Comparison of ENCODE assay signal across 18 mouse cellular contexts in genomic region chr14:55111720-55112119, GRCm38 (mm10). TPM values are rescaled to one million over a fixed set of nuclear protein-coding genes. Genes with fewer than 3 reads are reported as not detected.
DNase-seq lines count a peak whose midpoint lies in the region; ATAC-seq and TF ChIP-seq lines count a peak whose summit lies in the region.
"Had no signal": no experiment of that assay in that cellular context is flagged by ENCODE, and none has a peak within 500 bp of the region (broad histone marks: within the 10 kb centered on the region; RNA-seq: fewer than 3 reads in every experiment).

No protein-coding gene starts in this region.

- ATAC-seq in forebrain, embryonic 13.5 days, result no peak
- ATAC-seq in forebrain, embryonic 15.5 days (replicated peaks), result no peak
- no peak for ATAC-seq in megakaryocyte progenitor cell, adult 5-6 weeks (replicated peaks; ENCODE audit: poor library complexity)
- ATAC-seq: liver, postnatal 0 days had no signal

- peaks cover 30% of the 10 kb centered on the region for H3K27me3 ChIP-seq in forebrain, embryonic 13.5 days
- H3K27me3 ChIP-seq in forebrain, embryonic 15.5 days, result 0 out of 2 replicates have a peak, but pooled peaks cover 9% of the 10 kb centered on the region

- H3K4me2 ChIP-seq in forebrain, embryonic 13.5 days, result peak overlapping the region; percentile 14; the same call in 1 of the 2 replicates
- H3K4me2 ChIP-seq in forebrain, embryonic 15.5 days (replicated peaks), result no peak overlapping the region; the same call in 1 of the 2 replicates
- H3K4me2 ChIP-seq: heart, embryonic 12.5 days; limb, embryonic 12.5 days had no signal

- TF ChIP-seq POLR2A in cortical plate, adult 2 months (IDR thresholded peaks at IDR 0.05; ENCODE audit: extremely low read depth, insufficient read depth, low read length), result peak; percentile 71

- H3K4me3 ChIP-seq in forebrain, embryonic 13.5 days, result no peak overlapping the region
- no peak overlapping the region for H3K4me3 ChIP-seq in forebrain, embryonic 15.5 days
- no peak overlapping the region for H3K4me3 ChIP-seq in cortical plate, adult 2 months (ENCODE audit: insufficient read depth, low read length)
- H3K4me3 ChIP-seq: heart, embryonic 12.5 days; limb, embryonic 12.5 days; myocyte had no signal

- 81% methylated on average over 2 of the region's 2 CpGs for WGBS in forebrain, embryonic 13.5 days
- 75% methylated on average over 2 of the region's 2 CpGs for WGBS in forebrain, embryonic 15.5 days

- no peaks in the 10 kb centered on the region for H3K9me3 ChIP-seq in forebrain, embryonic 13.5 days (replicated peaks)
- H3K9me3 ChIP-seq in forebrain, embryonic 15.5 days, result no peaks in the 10 kb centered on the region
- H3K9me3 ChIP-seq: heart, embryonic 12.5 days; limb, embryonic 12.5 days had no signal

- H3K4me1 ChIP-seq in forebrain, embryonic 13.5 days, result peaks cover 77% of the 10 kb centered on the region
- peaks cover 81% of the 10 kb centered on the region for H3K4me1 ChIP-seq in forebrain, embryonic 15.5 days
- peaks cover 9% of the 10 kb centered on the region for H3K4me1 ChIP-seq in cortical plate, adult 2 months (ENCODE audit: control insufficient read depth, insufficient read depth, low read length)

- peak; percentile 68 for DNase-seq in left cerebral cortex, adult 11 months (ENCODE audit: low spot score)
- DNase-seq in left cerebral cortex, postnatal 4 days, result no peak
- DNase-seq in right cerebral cortex, postnatal 14 days, result peak; percentile 62
- no peak for DNase-seq in gastrocnemius, postnatal 4 days (ENCODE audit: low spot score in 2 of 2)
- DNase-seq: adrenal gland, postnatal 36 days; gastrocnemius, postnatal 14 days; kidney, adult 2 months; liver, postnatal 0 days; thymus, adult 18-20 months had no signal

- intact Hi-C loops in left cerebral cortex, postnatal 4 days (cut with DNase I), result no loop called here

- no peak for TF ChIP-seq CTCF in cortical plate, adult 2 months (IDR thresholded peaks at IDR 0.05; ENCODE audit: extremely low read depth, insufficient read depth, low read length)

- peaks cover 11% of the 10 kb centered on the region for H3K36me3 ChIP-seq in forebrain, embryonic 13.5 days (ENCODE audit: poor library complexity, severe bottlenecking)
- H3K36me3 ChIP-seq in forebrain, embryonic 15.5 days, result peaks cover 8% of the 10 kb centered on the region; the same call in 1 of the 2 replicates
- H3K36me3 ChIP-seq: heart, embryonic 12.5 days; limb, embryonic 12.5 days had no signal

- H3K27ac ChIP-seq in forebrain, embryonic 13.5 days, result no peak overlapping the region
- no peak overlapping the region for H3K27ac ChIP-seq in forebrain, embryonic 15.5 days (replicated peaks)
- peak overlapping the region; percentile 60; the same call in 1 of the 2 replicates for H3K27ac ChIP-seq in cortical plate, adult 2 months (ENCODE audit: insufficient read depth, low read length)
- H3K27ac ChIP-seq: limb, embryonic 12.5 days; macrophage had no signal

- H3K9ac ChIP-seq in forebrain, embryonic 13.5 days, result no peak overlapping the region
- H3K9ac ChIP-seq in forebrain, embryonic 15.5 days (replicated peaks), result no peak overlapping the region
- H3K9ac ChIP-seq: heart, embryonic 12.5 days; limb, embryonic 12.5 days; liver, postnatal 0 days had no signal

RNA-seq across cellular contexts. Expression of gene Jph4, which starts 5.0 kb away (rescaled TPM):
- polyA plus RNA-seq in forebrain, embryonic 13.5 days (2015; fragmentation: Nextera tagmentation; extraction: Ambion mirVana), result 17.5 and 17.7 TPM in 2 replicates
- 37.4 and 38.3 TPM in 2 replicates for polyA plus RNA-seq in forebrain, embryonic 15.5 days (2015; fragmentation: Nextera tagmentation; extraction: Ambion mirVana)
- total RNA-seq in left cerebral cortex, postnatal 4 days (2021), result 100 to 1,000 TPM; 366 to 399 TPM
- 244 and 247 TPM in 2 replicates for polyA plus RNA-seq in cortical plate, adult 2 months (2012; rRNA removed)
- total RNA-seq in megakaryocyte progenitor cell, adult 5-6 weeks (2015), result not detected in 2 replicates
- not detected in 2 replicates for total RNA-seq in megakaryocyte progenitor cell, adult 5-6 weeks (2017)
- 1 to 10 TPM; 1.3 to 2.0 TPM for total RNA-seq in gastrocnemius, postnatal 4 days (2021)
- total RNA-seq: hematopoietic stem cell, adult 5-6 weeks had no signal
- polyA plus RNA-seq: liver, postnatal 0 days; macrophage; myocyte had no signal

RNA-seq across cellular contexts. Expression of gene Ap1g2, which starts 5.3 kb away (rescaled TPM):
- polyA plus RNA-seq in forebrain, embryonic 13.5 days (2015; fragmentation: Nextera tagmentation; extraction: Ambion mirVana), result 9.7 and 9.8 TPM in 2 replicates
- polyA plus RNA-seq in forebrain, embryonic 15.5 days (2015; fragmentation: Nextera tagmentation; extraction: Ambion mirVana), result 11.4 and 13.0 TPM in 2 replicates
- 10 to 100 TPM; 25.8 to 31.4 TPM for total RNA-seq in left cerebral cortex, postnatal 4 days (2021)
- polyA plus RNA-seq in cortical plate, adult 2 months (2012; rRNA removed), result 14.7 and 15.4 TPM in 2 replicates
- total RNA-seq in megakaryocyte progenitor cell, adult 5-6 weeks (2015), result 31.3 and 52.7 TPM in 2 replicates
- 17.4 and 18.3 TPM in 2 replicates for total RNA-seq in megakaryocyte progenitor cell, adult 5-6 weeks (2017)
- 1 to 10 TPM; 6.5 to 8.3 TPM for total RNA-seq in gastrocnemius, postnatal 4 days (2021)

RNA-seq across cellular contexts. Expression of gene Thtpa, which starts 17.1 kb away (rescaled TPM):
- 39.0 and 42.0 TPM in 2 replicates for polyA plus RNA-seq in forebrain, embryonic 13.5 days (2015; fragmentation: Nextera tagmentation; extraction: Ambion mirVana)
- 52.2 and 52.3 TPM in 2 replicates for polyA plus RNA-seq in forebrain, embryonic 15.5 days (2015; fragmentation: Nextera tagmentation; extraction: Ambion mirVana)
- 10 to 100 TPM; 34.7 to 35.7 TPM for total RNA-seq in left cerebral cortex, postnatal 4 days (2021)
- 13.8 and 14.5 TPM in 2 replicates for polyA plus RNA-seq in cortical plate, adult 2 months (2012; rRNA removed)
- total RNA-seq in megakaryocyte progenitor cell, adult 5-6 weeks (2015), result 7.3 and 7.7 TPM in 2 replicates
- 10.9 and 11.5 TPM in 2 replicates for total RNA-seq in megakaryocyte progenitor cell, adult 5-6 weeks (2017)
- 10 to 100 TPM; 12.9 to 14.0 TPM for total RNA-seq in gastrocnemius, postnatal 4 days (2021)

RNA-seq across cellular contexts. Expression of gene Zfhx2, which starts 19.6 kb away (rescaled TPM):
- 26.7 and 28.0 TPM in 2 replicates for polyA plus RNA-seq in forebrain, embryonic 13.5 days (2015; fragmentation: Nextera tagmentation; extraction: Ambion mirVana)
- 27.4 and 30.6 TPM in 2 replicates for polyA plus RNA-seq in forebrain, embryonic 15.5 days (2015; fragmentation: Nextera tagmentation; extraction: Ambion mirVana)
- total RNA-seq in left cerebral cortex, postnatal 4 days (2021), result 10 to 100 TPM; 28.2 to 29.4 TPM
- 13.0 and 13.1 TPM in 2 replicates for polyA plus RNA-seq in cortical plate, adult 2 months (2012; rRNA removed)
- 2.5 and 3.1 TPM in 2 replicates for total RNA-seq in megakaryocyte progenitor cell, adult 5-6 weeks (2015)
- total RNA-seq in megakaryocyte progenitor cell, adult 5-6 weeks (2017), result 0.75 and 1.1 TPM in 2 replicates
- total RNA-seq in gastrocnemius, postnatal 4 days (2021), result 1 to 10 TPM; 2.9 to 4.0 TPM

Comparison
In these comparisons a context has a peak if more than half of its experiments do, and no peak if none do; other contexts are left out.
1. DNase-seq: peak in left cerebral cortex, adult 11 months (single experiment) and right cerebral cortex, postnatal 14 days (single experiment); none in left cerebral cortex, postnatal 4 days (single experiment) and gastrocnemius, postnatal 4 days (0 of 2).
2. RNA of gene Jph4, which starts 5.0 kb away (total RNA-seq): 366 to 399 TPM in left cerebral cortex, postnatal 4 days; 1.3 to 2.0 TPM in gastrocnemius, postnatal 4 days and not detected in megakaryocyte progenitor cell, adult 5-6 weeks; every median in the first group is over 100 times any median in the second.